Mouse (Mus musculus) heart, adult 2 months (tissue): Measurements from ENCODE around the gene Eif4b. TPM values are rescaled to one million over a fixed set of nuclear protein-coding genes. Genes with fewer than 3 reads are reported as not detected.

Source experiments
- DNase-seq, 2 experiments: peaks; one replicate each; pipeline ENCODE4 v3.0.0; 2021
- H3K27ac ChIP-seq: fragments of 200-600 bp; 2 replicates; pipeline ENCODE4 v1.8.1; 2022
- H3K27me3 ChIP-seq: fragments of 200-500 bp; 2 replicates; pipeline ENCODE4 v1.6.1; 2012; ENCODE audit warnings: mild to moderate bottlenecking, low read length, inconsistent platforms, mixed read lengths; ENCODE audit not compliant: control insufficient read depth, insufficient read depth
- H3K36me3 ChIP-seq: fragments of 200-500 bp; 2 replicates; pipeline ENCODE4 v1.6.1; 2012; ENCODE audit warnings: low read length, inconsistent platforms; ENCODE audit not compliant: control insufficient read depth, insufficient read depth
- H3K4me1 ChIP-seq: fragments of 200-500 bp; 2 replicates; pipeline ENCODE4 v1.6.1; 2011; ENCODE audit warnings: low read length; ENCODE audit not compliant: control insufficient read depth, insufficient read depth
- H3K4me3 ChIP-seq: fragments of 200-600 bp; 2 replicates; pipeline ENCODE4 v1.8.1; 2022
- H3K79me2 ChIP-seq: fragments of 200-500 bp; replicated peaks from 2 replicates; pipeline ENCODE4 v1.6.1; 2012; ENCODE audit warnings: mild to moderate bottlenecking, inconsistent platforms, low read length, moderate library complexity, mixed read lengths; ENCODE audit not compliant: control insufficient read depth, insufficient read depth
- H3K9ac ChIP-seq: fragments of 200-500 bp; 2 replicates; pipeline ENCODE4 v1.6.1; 2012; ENCODE audit warnings: low read depth, mild to moderate bottlenecking, control low read depth, inconsistent platforms, low read length, mixed read lengths
- CTCF ChIP-seq: fragments of 200-600 bp; IDR thresholded peaks from 2 replicates; pipeline ENCODE4 v1.8.1; 2022; ENCODE audit warnings: antibody characterized with exemption, mild to moderate bottlenecking, moderate library complexity
- EP300 ChIP-seq: fragments of 200-500 bp; IDR thresholded peaks from 2 replicates; pipeline ENCODE4 v1.6.1; 2011; ENCODE audit warnings: low read depth, low read length, control low read depth; ENCODE audit not compliant: insufficient read depth
- POLR2A ChIP-seq: fragments of 200-500 bp; IDR thresholded peaks from 2 replicates; pipeline ENCODE4 v1.6.1; 2011; ENCODE audit warnings: mild to moderate bottlenecking, low read depth, low read length, control low read depth; ENCODE audit not compliant: insufficient read depth
- WGBS: fragments of 180-500 bp; shearing (Covaris S2); methylation state at CpG from one replicate; pipeline ENCODE4 v1.1.7; 2018; 5-methylcytosine and 5-hydroxymethylcytosine counted together
- intact Hi-C: fragments of 180-260 bp; cut with DNase I; formaldehyde crosslinking; loops from one replicate; pipeline ENCODE4 v1.15.1; 2025
- polyA plus RNA-seq: library from polyadenylated mRNA; depleted of rRNA; stranded (reverse); fragments of >200 nt; gene quantifications from 2 replicates; pipeline ENCODE4 v1.2.3, GENCODE M21; 2012
- total RNA-seq, 2 experiments: library from RNA; stranded (reverse); gene quantifications; 2 replicates each; pipeline ENCODE4 v1.2.3; 2021

Gene Eif4b
- total and polyA plus RNA-seq, 3 experiments: 50.7 to 177 (median 138) TPM

GRCm38 (mm10) chr15:102116753-102117415 is 43.3 kb downstream of the Eif4b start:
- Histone ChIP-seq H3K27me3 (no peaks in the 10 kb centered on the region), H3K36me3 (peaks cover 31% of the 10 kb centered on the region), H3K9ac (no peak overlapping the region), H3K4me1 (peaks cover 33% of the 10 kb centered on the region), H3K4me3 (no peak overlapping the region), H3K27ac (no peak overlapping the region), H3K79me2 (no peaks in the 10 kb centered on the region)
- WGBS: 51% methylated on average over 11 of the region's 11 CpGs
- intact Hi-C loops: loop anchor here (1.0 to 10.0 kb wide), 2 partner anchors 30 to 108 kb away; no protein-coding TSS in a partner anchor
- DNase-seq: peak; percentile 31 to 52
- TF ChIP-seq EP300 (0 out of 2 replicates have a peak, but pooled peaks have one; percentile 33), CTCF (no peak), POLR2A (peak; percentile 61)

GRCm38 (mm10) chr15:102117461-102118443 is 44.2 kb downstream of the Eif4b start:
- H3K79me2 ChIP-seq: no peaks in the 10 kb centered on the region
- DNase-seq: peak; percentile 51 to 63
- TF ChIP-seq EP300: peak; percentile 61
- no peak for TF ChIP-seq POLR2A
- peak; percentile 70 for TF ChIP-seq CTCF
- no peak overlapping the region for H3K9ac ChIP-seq
- H3K4me1 ChIP-seq: peaks cover 33% of the 10 kb centered on the region
- intact Hi-C loops: loop anchor here (1.0 to 10.0 kb wide), 2 partner anchors 30 to 107 kb away; no protein-coding TSS in a partner anchor
- H3K36me3 ChIP-seq: peaks cover 26% of the 10 kb centered on the region
- no peak overlapping the region for H3K4me3 ChIP-seq
- H3K27me3 ChIP-seq: no peaks in the 10 kb centered on the region
- 36% methylated on average over 19 of the region's 19 CpGs for WGBS
- peak overlapping the region; percentile 1 for H3K27ac ChIP-seq

- H3K27me3 ChIP-seq: no peaks in the 10 kb centered on the region
- no peak overlapping the region; the same call in 1 of the 2 replicates for H3K27ac ChIP-seq
- DNase-seq: peak in 1 of 2 experiments; percentile 23
- H3K79me2 ChIP-seq: no peaks in the 10 kb centered on the region
- 92% methylated on average over 4 of the region's 4 CpGs for WGBS
- TF ChIP-seq POLR2A: no peak
- TF ChIP-seq CTCF: no peak
- TF ChIP-seq EP300: no peak
- peaks cover 18% of the 10 kb centered on the region for H3K36me3 ChIP-seq
- H3K4me3 ChIP-seq: no peak overlapping the region
- no peak overlapping the region for H3K9ac ChIP-seq
- peaks cover 30% of the 10 kb centered on the region for H3K4me1 ChIP-seq
- intact Hi-C loops: loop anchor here (10.0 kb wide), 1 partner anchor 106 kb away; no protein-coding TSS in a partner anchor
Observed at GRCm38 (mm10) chr15:102118591-102118990, 45.0 kb downstream of the Eif4b start.

- Histone ChIP-seq H3K27ac (no peak overlapping the region; the same call in 1 of the 2 replicates), H3K4me1 (peaks cover 30% of the 10 kb centered on the region), H3K4me3 (no peak overlapping the region), H3K36me3 (peaks cover 12% of the 10 kb centered on the region), H3K27me3 (no peaks in the 10 kb centered on the region), H3K9ac (no peak overlapping the region), H3K79me2 (no peaks in the 10 kb centered on the region)
- DNase-seq: peak in 1 of 2 experiments; percentile 26
- intact Hi-C loops: loop anchor here (10.0 kb wide), 1 partner anchor 106 kb away; no protein-coding TSS in a partner anchor
- TF ChIP-seq EP300 (no peak), CTCF (no peak), POLR2A (no peak)
- WGBS: 71% methylated on average over 8 of the region's 8 CpGs
Observed at GRCm38 (mm10) chr15:102119121-102119830, 45.7 kb downstream of the Eif4b start.

- H3K27me3 ChIP-seq: no peaks in the 10 kb centered on the region
- WGBS: 36% methylated on average over 2 of the region's 2 CpGs
- peaks cover 9% of the 10 kb centered on the region for H3K36me3 ChIP-seq
- no peaks in the 10 kb centered on the region for H3K79me2 ChIP-seq
- peaks cover 28% of the 10 kb centered on the region for H3K4me1 ChIP-seq
- H3K4me3 ChIP-seq: no peak overlapping the region
- intact Hi-C loops: loop anchor here (10.0 kb wide), 1 partner anchor 105 kb away; no protein-coding TSS in a partner anchor
- H3K27ac ChIP-seq: peak overlapping the region; percentile 15
- peak; percentile 27 to 40 for DNase-seq
- no peak overlapping the region for H3K9ac ChIP-seq
- no peak for TF ChIP-seq CTCF
- no peak for TF ChIP-seq POLR2A
- TF ChIP-seq EP300: 0 out of 2 replicates have a peak, but pooled peaks have one; percentile 15
Observed at GRCm38 (mm10) chr15:102119831-102120170, 46.2 kb downstream of the Eif4b start.
